23 mouse cellular contexts compared by ENCODE assay signal in the genomic region with DNA sequence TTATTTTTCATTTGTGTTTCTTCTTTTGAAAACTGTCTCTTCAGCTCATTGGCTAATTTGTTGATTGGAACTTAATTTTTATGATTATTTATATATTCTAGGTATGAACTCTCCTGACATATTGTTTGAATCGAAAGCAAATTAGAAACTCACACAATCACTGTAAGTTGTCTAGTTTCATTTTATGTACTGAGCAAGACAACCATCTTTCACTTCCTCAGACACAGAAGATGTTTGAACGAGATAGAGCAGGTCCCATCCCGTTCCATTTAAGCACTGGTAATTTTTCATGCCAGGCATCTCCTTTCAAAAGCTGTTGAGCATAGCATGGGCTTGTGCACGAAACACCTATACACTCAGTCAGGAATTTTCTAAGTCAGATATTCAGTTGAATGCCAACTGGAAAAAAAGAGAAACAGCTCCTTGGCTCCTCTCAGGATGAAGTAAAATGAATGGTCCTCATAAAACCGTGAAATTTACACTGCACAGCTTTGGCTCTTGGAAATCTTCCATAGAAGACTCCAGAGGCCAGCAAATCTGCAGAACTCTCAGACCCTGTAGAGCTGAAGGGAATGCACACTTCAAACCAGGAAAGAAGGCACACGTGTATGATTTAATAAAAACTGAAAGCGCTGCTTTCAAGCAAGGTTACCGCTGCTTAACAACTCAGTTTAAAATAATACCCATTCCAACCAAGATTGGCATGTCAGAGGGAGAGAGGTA. TPM values are rescaled to one million over a fixed set of nuclear protein-coding genes. Genes with fewer than 3 reads are reported as not detected.
DNase-seq lines count a peak whose midpoint lies in the region; ATAC-seq and TF ChIP-seq lines count a peak whose summit lies in the region.
"Had no signal": no experiment of that assay in that cellular context is flagged by ENCODE, and none has a peak within 500 bp of the region (broad histone marks: within the 10 kb centered on the region; RNA-seq: fewer than 3 reads in every experiment).

No protein-coding gene starts in this region.

- H3K9me3 ChIP-seq in kidney, embryonic 14.5 days (ENCODE audit: control insufficient read depth, low read length): no peaks in the 10 kb centered on the region
- H3K9me3 ChIP-seq: forebrain, embryonic 12.5 days; heart, embryonic 13.5 days; neural tube, embryonic 12.5 days had no signal

- no peak overlapping the region for H3K4me2 ChIP-seq in kidney, embryonic 14.5 days (replicated peaks; ENCODE audit: low read depth, low read length)
- peak overlapping the region; percentile 8 for H3K4me2 ChIP-seq in myocyte (ENCODE audit: low read depth)
- H3K4me2 ChIP-seq: forebrain, embryonic 12.5 days; heart, embryonic 13.5 days; neural tube, embryonic 12.5 days had no signal

- no peak for DNase-seq in kidney, postnatal 14 days
- peak; percentile 8 for DNase-seq in CD4-positive, CD25-positive, alpha-beta regulatory T cell, adult 2 months (ENCODE audit: low read depth, low spot score)
- DNase-seq in lung, adult 18-20 months: no peak
- DNase-seq: adrenal gland, postnatal 14 days; B cell, adult 2 months; cerebellum, adult 8-10 months; gastrocnemius, postnatal 25 days; heart, adult 2 months; heart, postnatal 14 days; layer of hippocampus, postnatal 36 days; midbrain, embryonic 14.5 days; right cerebral cortex, postnatal 14 days; spleen, adult 18-20 months had no signal

- H3K4me1 ChIP-seq in kidney, embryonic 14.5 days (ENCODE audit: control insufficient read depth, insufficient read depth, low read length): peaks cover 4% of the 10 kb centered on the region; the same call in 1 of the 2 replicates
- H3K4me1 ChIP-seq: forebrain, embryonic 12.5 days; neural tube, embryonic 12.5 days had no signal

- H3K36me3 ChIP-seq in kidney, embryonic 14.5 days (ENCODE audit: control insufficient read depth, insufficient read depth, low read length): no peaks in the 10 kb centered on the region
- no peaks in the 10 kb centered on the region for H3K36me3 ChIP-seq in myocyte (ENCODE audit: control insufficient read depth, insufficient read depth)
- H3K36me3 ChIP-seq: forebrain, embryonic 12.5 days; heart, embryonic 13.5 days; neural tube, embryonic 12.5 days had no signal

- no peak overlapping the region for H3K4me3 ChIP-seq in kidney, embryonic 14.5 days (ENCODE audit: low read length)
- no peak overlapping the region for H3K4me3 ChIP-seq in myocyte
- H3K4me3 ChIP-seq: erythroblast, embryonic 14.5 days; forebrain, embryonic 12.5 days; heart, adult 2 months; heart, embryonic 13.5 days; neural tube, embryonic 12.5 days had no signal

- 72% methylated on average over 8 of the region's 8 CpGs for WGBS in kidney, embryonic 14.5 days

- TF ChIP-seq POLR2A in myocyte (IDR thresholded peaks at IDR 0.05; ENCODE audit: insufficient read length, low read depth): no peak

- no peaks in the 10 kb centered on the region for H3K27me3 ChIP-seq in kidney, embryonic 14.5 days (ENCODE audit: control insufficient read depth, insufficient read depth, low read length)
- H3K27me3 ChIP-seq in myocyte (ENCODE audit: control insufficient read depth, insufficient read depth, insufficient read length): peaks cover 1% of the 10 kb centered on the region
- H3K27me3 ChIP-seq: forebrain, embryonic 12.5 days; heart, embryonic 13.5 days; neural tube, embryonic 12.5 days had no signal

- no peak for ATAC-seq in kidney, embryonic 14.5 days (ENCODE audit: low FRiP score, low TSS enrichment)
- ATAC-seq in granulocyte monocyte progenitor cell, adult 5-6 weeks (replicated peaks; ENCODE audit: poor library complexity, severe bottlenecking): peak; percentile 37; the same call in 1 of the 2 replicates
- no peak for ATAC-seq in megakaryocyte-erythroid progenitor cell, adult 5-6 weeks (replicated peaks; ENCODE audit: low FRiP score, low TSS enrichment, poor library complexity, severe bottlenecking)
- ATAC-seq: intestine, embryonic 16.5 days; lung, postnatal 0 days had no signal

- no peak overlapping the region for H3K9ac ChIP-seq in kidney, embryonic 14.5 days (ENCODE audit: low read depth, low read length)
- H3K9ac ChIP-seq: forebrain, embryonic 12.5 days; heart, embryonic 13.5 days; neural tube, embryonic 12.5 days had no signal

- H3ac ChIP-seq in myocyte (ENCODE audit: control insufficient read depth, insufficient read length): no peak overlapping the region

- no peaks in the 10 kb centered on the region for H3K79me2 ChIP-seq in myocyte (ENCODE audit: control insufficient read depth, insufficient read depth)

- 0 out of 2 replicates have a peak overlapping the region, but pooled peaks have one; percentile 42 for H3K27ac ChIP-seq in kidney, embryonic 14.5 days (ENCODE audit: low read depth, low read length)
- H3K27ac ChIP-seq: forebrain, embryonic 12.5 days; heart, adult 2 months; neural tube, embryonic 12.5 days had no signal

TF ChIP-seq in myocyte, 11 proteins besides CTCF, POLR2A, EP300 and RAD21:
- no peak for TF ChIP-seq POLR2AphosphoS2 (IDR thresholded peaks at IDR 0.05; ENCODE audit: insufficient read length, low read depth)
- TF ChIP-seq TCF12 (IDR thresholded peaks at IDR 0.05; ENCODE audit: insufficient read depth, poor library complexity, severe bottlenecking): no peak
- TF ChIP-seq CEBPB (IDR thresholded peaks at IDR 0.05; ENCODE audit: insufficient read depth, poor library complexity, severe bottlenecking): no peak
- TF ChIP-seq REST (IDR thresholded peaks at IDR 0.05; ENCODE audit: insufficient read depth, insufficient read length): no peak
- no peak for TF ChIP-seq MAX (IDR thresholded peaks at IDR 0.05; ENCODE audit: low read depth)
- no peak for TF ChIP-seq MYOG (IDR thresholded peaks at IDR 0.05; ENCODE audit: control insufficient read depth in 1 of 3, insufficient read depth in 1 of 3, insufficient read length in 2 of 3, low read depth in 2 of 3)
- TF ChIP-seq SRF (IDR thresholded peaks at IDR 0.05; ENCODE audit: control insufficient read depth, insufficient read length, low read depth): no peak
- no peak for TF ChIP-seq MYOD1 (IDR thresholded peaks at IDR 0.05; ENCODE audit: control insufficient read depth in 1 of 3, insufficient read length in 2 of 3, low read depth in 2 of 3)
- TF ChIP-seq E2F4 (IDR thresholded peaks at IDR 0.05; ENCODE audit: insufficient read depth): no peak
- no peak for TF ChIP-seq USF1 (IDR thresholded peaks at IDR 0.05; ENCODE audit: low read depth)
- TF ChIP-seq TCF3 (IDR thresholded peaks at IDR 0.05; ENCODE audit: insufficient read length, low read depth): no peak
TF ChIP-seq in myocyte: peak in this region for 0.

RNA-seq across cellular contexts. Expression of a gene that starts 8.1 kb away (rescaled TPM):
- 40.9 and 77.0 TPM in 2 replicates for polyA plus RNA-seq in kidney, embryonic 14.5 days (2014; fragmentation: Nextera tagmentation; extraction: Ambion mirVana)
- total RNA-seq in granulocyte monocyte progenitor cell, adult 5-6 weeks (2014; fragmentation: Nextera tagmentation): 415 and 416 TPM in 2 replicates
- total RNA-seq in granulocyte monocyte progenitor cell, adult 5-6 weeks (2017): 801 and 969 TPM in 2 replicates
- polyA plus RNA-seq in myocyte (2012; fragmentation: generic; extraction: Trizol): 10.0 TPM
- total RNA-seq in megakaryocyte-erythroid progenitor cell, adult 5-6 weeks (2014; fragmentation: Nextera tagmentation): 49.8 and 51.1 TPM in 2 replicates
- total RNA-seq in megakaryocyte-erythroid progenitor cell, adult 5-6 weeks (2017): 98.2 and 314 TPM in 2 replicates
